Mouse (Mus musculus) common myeloid progenitor, adult 5-6 weeks (primary cell): ENCODE results near the gene Aebp2. TPM values are rescaled to one million over a fixed set of nuclear protein-coding genes. Genes with fewer than 3 reads are reported as not detected.

ENCODE experiments used
- ATAC-seq: replicated peaks from 2 replicates; pipeline ENCODE4 v1.8.0; 2016; ENCODE audit warnings: low read depth, mild to moderate bottlenecking, moderate TSS enrichment, inconsistent platforms; ENCODE audit not compliant: poor library complexity, severe bottlenecking
- total RNA-seq: library from RNA; stranded (forward); fragments of 200-1000, 187-1606 nt; gene quantifications from 2 replicates; pipeline ENCODE4 v1.2.3, GENCODE M21; 2017

Gene Aebp2
- total RNA-seq, 1 experiment from 2014 or later = 79.7 TPM

- ATAC-seq = peak; percentile 50
Observed at GRCm38 (mm10) chr6:140682829-140683228, 60.4 kb downstream of the Aebp2 start.

GRCm38 (mm10) chr6:140684403-140684802 is 61.9 kb downstream of the Aebp2 start:
- ATAC-seq = no peak

DNA sequence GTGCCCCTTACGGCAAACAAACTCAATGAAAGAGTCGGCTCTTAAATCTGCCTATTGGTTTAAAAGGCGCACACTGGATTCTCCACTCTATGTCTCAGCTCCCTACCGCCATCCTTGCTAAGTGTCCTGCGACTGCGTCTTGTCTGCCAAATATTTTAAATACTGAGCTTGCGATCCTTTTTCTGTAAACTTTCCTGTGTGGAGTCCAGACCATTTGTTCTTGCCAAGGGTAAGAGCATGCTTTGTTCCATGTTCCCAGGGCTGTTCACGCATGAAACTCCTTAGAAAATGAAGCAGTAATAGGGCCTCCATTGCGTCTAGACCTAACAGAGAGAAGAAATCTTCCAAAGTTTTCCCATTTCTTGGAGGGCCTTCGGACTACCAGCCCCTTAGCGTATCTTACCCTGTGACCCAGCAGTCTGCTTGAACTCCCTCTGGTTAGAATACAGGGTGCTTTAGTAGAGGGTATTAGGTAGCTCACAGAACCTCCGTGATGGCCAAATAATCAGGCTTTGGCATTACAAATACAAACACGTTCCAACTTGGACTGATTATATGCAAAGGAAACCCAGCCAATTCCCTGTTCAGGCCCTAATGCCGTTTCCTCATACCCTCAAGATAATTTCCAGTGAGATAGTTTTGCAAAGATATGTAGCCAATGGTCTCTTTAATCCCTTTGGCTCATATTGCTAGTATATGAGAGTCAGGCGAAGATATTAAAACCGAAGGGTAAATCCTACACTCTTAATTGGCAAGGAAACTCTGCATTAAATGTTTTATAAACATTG is 67.3 kb downstream of the Aebp2 start:
- no peak for ATAC-seq

- no peak for ATAC-seq
Observed at GRCm38 (mm10) chr6:140692160-140692559, 69.7 kb downstream of the Aebp2 start.

- ATAC-seq = no peak
Observed at GRCm38 (mm10) chr6:140696192-140696879, 73.9 kb downstream of the Aebp2 start.

- ATAC-seq = no peak
Observed at GRCm38 (mm10) chr6:140697994-140698393, 75.5 kb downstream of the Aebp2 start.

GRCm38 (mm10) chr6:140698596-140698995 is 76.1 kb downstream of the Aebp2 start:
- ATAC-seq = no peak

DNA sequence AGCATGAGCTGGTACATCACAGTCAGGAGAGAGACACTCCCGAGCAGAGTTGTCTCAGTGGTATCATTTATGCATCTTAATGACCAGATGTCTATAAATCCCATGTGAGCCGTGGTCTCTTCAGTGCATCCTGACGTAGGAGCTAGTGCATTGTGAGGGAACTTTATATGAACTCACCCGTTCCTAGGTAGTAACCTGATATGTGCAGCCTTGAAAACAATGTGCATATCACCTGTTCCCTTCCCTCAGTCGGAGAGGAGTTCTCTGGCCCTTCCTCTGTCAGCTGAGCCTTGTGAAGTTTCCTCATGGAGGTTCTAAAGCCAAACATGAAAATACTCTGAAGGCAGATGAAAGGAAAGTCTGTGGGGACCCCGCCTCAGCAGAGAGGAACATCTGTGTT is 78.8 kb downstream of the Aebp2 start:
- no peak for ATAC-seq

- ATAC-seq = no peak
Observed at GRCm38 (mm10) chr6:140705132-140705531, 82.7 kb downstream of the Aebp2 start.

- ATAC-seq = no peak
Observed at GRCm38 (mm10) chr6:140706056-140706455, 83.6 kb downstream of the Aebp2 start.

- ATAC-seq = peak; percentile 24; the same call in 1 of the 2 replicates
Observed at GRCm38 (mm10) chr6:140708059-140708458, 85.6 kb downstream of the Aebp2 start.

DNA sequence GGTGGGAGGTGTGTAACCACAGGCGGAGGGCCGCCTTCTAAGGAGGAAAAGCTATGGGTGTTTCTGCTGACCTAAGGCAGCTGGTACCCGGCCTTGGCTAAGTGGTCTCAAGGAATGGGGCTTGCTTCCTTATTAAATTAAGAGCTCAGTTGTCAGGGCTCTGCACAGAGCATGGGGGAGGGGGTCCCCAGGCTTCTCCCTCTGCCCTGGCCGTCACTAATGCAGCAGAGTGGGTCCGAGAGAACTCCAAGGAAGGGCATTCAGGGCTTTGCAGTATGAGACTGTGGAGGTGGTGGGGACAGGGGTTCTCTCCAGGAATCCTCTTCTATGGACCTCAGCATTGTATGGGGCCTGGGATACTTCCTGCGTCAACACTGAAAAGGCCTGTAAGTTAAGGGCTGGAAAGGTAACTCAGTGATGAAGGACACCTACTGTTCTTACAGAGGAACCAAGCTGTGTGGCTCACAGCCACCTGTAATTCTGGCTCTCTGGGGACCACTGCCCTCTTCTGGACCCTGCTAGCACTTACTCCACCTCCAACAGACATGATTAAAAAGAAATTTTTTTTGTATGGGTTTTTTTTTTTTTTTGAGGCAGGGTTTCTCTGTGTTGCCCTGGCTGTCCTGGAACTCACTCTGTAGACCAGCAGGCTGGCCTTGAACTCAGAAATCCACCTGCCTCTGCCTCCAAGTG is 87.1 kb downstream of the Aebp2 start:
- ATAC-seq = peak; percentile 50; the same call in 1 of the 2 replicates

DNA sequence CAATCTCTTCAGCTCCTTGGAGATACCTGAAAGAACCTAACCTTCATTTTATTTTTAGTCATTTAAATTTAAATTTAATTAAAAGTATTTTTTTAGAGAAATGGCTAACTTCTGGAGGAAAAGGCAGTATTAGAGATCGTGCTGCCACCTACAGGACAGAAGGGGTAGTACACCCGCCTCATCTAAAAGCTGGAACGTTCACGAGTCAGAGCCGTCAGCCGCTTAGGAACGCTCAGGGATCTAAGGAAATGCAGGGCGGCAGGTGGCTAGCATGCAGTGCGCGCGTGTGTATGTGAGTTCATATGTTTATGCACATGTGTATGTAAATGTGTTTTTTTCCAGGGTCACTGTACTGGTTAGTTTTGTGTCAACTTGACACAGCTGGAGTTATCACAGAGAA is 90.3 kb downstream of the Aebp2 start:
- ATAC-seq = peak; percentile 74

DNA sequence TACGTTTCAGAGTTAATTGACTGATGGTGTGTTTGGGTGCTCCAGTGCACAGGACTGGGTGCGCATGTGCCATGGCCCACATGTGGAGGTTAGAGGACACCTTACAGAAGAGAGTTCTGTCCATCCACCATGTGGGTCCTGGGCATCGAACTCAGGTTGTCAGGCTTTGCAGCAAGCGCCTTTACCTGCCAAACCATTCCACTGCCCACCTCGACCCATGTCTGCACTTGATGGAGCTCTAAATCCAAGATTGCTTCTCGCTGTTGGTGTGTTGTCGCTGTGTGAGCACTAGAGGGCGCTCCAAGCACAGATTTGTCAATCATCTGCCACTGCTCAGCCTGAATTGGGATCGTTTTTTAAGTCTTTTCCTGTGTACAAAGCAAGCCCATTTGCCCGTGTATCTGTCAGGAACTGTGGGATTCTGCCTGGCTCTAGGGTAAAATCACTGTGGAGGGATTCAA is 92.5 kb downstream of the Aebp2 start:
- ATAC-seq = peak; percentile 94

GRCm38 (mm10) chr6:140722058-140722457 is 99.6 kb downstream of the Aebp2 start:
- ATAC-seq = no peak

Other genes starting within 250 kb of the Aebp2 start
- gene Plekha5, start 198.6 kb upstream of the Aebp2 start, total RNA-seq = 15.6 and 15.7 TPM in 2 replicates
- gene Gm11077, start 106.6 kb downstream of the Aebp2 start, total RNA-seq = not detected in 2 replicates